Mouse (Mus musculus) heart, postnatal 25 days (tissue): ENCODE data around the gene Fndc11. TPM values are rescaled to one million over a fixed set of nuclear protein-coding genes. Genes with fewer than 3 reads are reported as not detected.
A peak's percentile ranks its signal among the peaks of the same experiment; 100 is the strongest.
"Not testable (repeated sequence)": the region's sequence is repeated elsewhere in the genome, so short reads cannot be mapped to it uniquely, and the experiment has no call there.

ENCODE experiments used
- DNase-seq: peaks from one replicate; pipeline ENCODE4 v3.0.0; 2022; ENCODE audit warnings: low spot score
- intact Hi-C: fragments of 180-260 bp; cut with DNase I; formaldehyde crosslinking; loops from one replicate; pipeline ENCODE4 v1.15.1; 2025
- total RNA-seq, 2 experiments: library from RNA; stranded (reverse); gene quantifications; 2 replicates each; pipeline ENCODE4 v1.2.3; 2021

Gene Fndc11
- total RNA-seq: not detected

- intact Hi-C loops: no loop called here
- peak; percentile 69 for DNase-seq
Measured at GRCm38 (mm10) chr2:181219538-181220216, at the start of gene Fndc11. Fndc11 (plus strand) TSS chr2:181220013.

DNA sequence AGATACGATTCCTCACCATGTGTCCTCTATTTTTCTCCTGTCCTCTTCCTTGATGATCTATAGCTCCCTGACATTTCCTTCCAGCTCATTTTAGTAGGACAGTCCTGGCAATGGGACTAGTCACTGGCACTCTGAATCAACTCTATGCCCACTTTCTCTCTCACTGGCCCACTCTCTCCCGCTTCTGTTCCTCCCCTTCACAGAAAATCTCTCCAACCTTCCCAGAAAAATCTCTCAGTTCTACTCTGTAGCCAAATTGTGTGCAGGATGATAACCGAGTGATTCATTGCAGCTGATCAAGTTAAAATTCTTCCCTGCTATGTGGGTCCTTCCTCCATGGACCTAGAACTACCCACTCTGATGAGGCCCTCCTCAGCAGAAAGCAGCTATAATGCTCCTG lies 45.2 kb upstream of the Fndc11 start:
- DNase-seq: no peak
- intact Hi-C loops: no loop called here

GRCm38 (mm10) chr2:181178015-181178414 lies 41.8 kb upstream of the Fndc11 start:
- no peak for DNase-seq
- intact Hi-C loops: no loop called here

DNA sequence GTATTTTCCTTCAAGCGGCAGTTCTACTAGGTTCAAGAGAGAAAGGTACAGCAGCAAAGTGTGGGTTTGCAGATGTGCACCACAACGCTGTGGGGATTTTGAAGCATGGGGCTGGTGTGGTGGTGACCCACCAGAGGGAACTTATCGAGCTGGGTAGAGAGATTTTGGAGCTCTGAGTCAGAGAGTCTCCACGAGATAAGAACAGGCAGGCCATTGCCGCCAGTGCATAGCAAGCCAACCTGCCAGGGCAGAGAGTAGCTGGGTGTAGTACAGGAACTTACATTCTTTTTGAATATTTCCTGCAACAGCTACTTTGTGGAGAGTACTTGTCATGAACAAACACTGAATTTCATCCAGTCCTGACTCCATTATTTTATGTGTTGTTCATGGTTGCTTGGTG lies 41.3 kb upstream of the Fndc11 start:
- intact Hi-C loops: no loop called here
- no peak for DNase-seq

DNA sequence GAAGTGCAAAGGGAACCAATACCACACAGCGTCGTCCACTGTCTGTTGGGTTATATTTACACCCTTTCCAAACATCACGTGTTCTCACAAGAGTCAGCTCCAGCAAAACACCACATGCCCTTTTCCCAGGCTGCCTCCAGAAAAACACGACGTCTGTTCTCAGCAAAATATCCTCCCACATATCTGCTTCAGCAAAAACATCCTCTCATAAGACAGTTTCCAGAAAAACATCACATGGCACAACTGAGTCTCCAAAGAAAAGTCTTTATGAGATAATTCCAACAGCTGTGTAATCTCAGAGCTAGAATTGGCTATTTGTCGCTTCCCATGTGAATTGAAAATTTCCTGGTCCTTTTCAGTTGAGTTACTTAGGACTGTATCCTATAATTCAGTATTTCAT lies 38.9 kb upstream of the Fndc11 start:
- intact Hi-C loops: no loop called here
- no peak for DNase-seq

GRCm38 (mm10) chr2:181186635-181187034 lies 33.2 kb upstream of the Fndc11 start:
- intact Hi-C loops: loop anchor here (1.0 to 5.0 kb wide), 4 partner anchors 51 to 148 kb away; partner anchors contain the start of gene Rtel1
- peak; percentile 71 for DNase-seq

- peak; percentile 94 for DNase-seq
- intact Hi-C loops: loop anchor here (2.0 to 5.0 kb wide), 3 partner anchors 50 to 130 kb away; partner anchors contain the start of gene Rtel1
Measured at GRCm38 (mm10) chr2:181187121-181188000, 32.5 kb upstream of the Fndc11 start, which contains the start of gene Ppdpf. Ppdpf (plus strand) TSS chr2:181187247.

DNA sequence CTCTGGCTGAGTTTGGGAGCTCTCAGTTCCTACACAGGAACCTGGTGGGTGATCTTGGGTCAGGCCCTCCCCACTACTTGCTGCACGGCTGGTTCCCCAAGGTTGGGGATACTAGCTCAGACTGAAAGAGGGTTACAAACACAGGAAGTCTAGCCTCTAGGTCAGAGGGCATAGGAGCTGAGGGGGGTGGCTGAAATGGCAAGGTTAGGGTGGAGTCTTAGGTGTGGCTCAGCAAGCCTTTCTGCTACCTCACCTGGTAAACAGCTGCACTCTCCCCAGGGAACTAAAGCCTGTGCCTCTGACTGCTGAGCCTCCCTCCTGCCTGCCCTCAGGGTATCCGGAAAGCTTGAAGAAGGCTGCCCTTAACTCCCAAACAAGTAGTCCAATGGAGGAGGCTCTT lies 31.1 kb upstream of the Fndc11 start:
- intact Hi-C loops: loop anchor here (5.0 kb wide), 2 partner anchors 49 to 129 kb away; partner anchors contain the start of gene Rtel1
- no peak for DNase-seq

DNA sequence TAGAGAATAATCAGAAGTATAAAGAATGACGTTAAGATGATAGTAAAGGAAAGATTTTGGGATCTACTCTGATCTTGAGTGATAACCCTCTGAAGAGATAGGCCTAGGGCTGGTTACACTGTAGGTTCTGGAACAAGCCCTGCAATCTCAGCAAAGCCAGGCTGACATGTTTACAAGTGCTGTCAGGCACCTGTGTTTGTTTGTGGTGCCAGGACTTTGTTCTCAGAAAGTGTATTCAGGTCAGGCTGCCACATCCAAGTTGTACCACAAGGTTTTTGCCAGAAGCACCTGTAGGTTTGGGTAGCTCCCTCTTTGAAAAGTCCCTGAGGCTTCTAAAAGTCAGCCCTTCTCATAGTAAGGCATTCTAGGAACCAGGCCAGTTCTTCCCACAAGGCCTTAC lies 30.5 kb upstream of the Fndc11 start:
- intact Hi-C loops: loop anchor here (5.0 kb wide), 2 partner anchors 48 to 128 kb away; partner anchors contain the start of gene Rtel1
- no peak for DNase-seq

DNA sequence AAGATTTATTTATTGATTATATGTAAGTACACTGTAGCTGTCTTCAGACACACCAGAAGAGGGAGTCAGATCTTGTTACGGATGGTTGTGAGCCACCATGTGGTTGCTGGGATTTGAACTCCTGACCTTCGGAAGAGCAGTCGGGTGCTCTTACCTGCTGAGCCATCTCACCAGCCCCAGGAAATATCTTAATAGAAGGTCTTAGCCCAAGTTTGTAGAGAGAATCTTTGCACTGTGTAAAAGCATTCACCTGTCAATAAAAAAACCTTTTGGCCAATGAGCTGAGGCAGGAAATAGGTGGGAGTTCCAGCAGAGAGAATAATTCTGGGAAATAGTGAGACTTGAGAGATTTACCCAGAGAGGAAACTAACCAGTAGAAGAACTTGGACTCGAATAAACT lies 28.4 kb upstream of the Fndc11 start:
- intact Hi-C loops: loop anchor here (2.0 kb wide), 1 partner anchor 21 kb away; the partner anchor contains the start of gene Srms
- not testable (repeated sequence) for DNase-seq

DNA sequence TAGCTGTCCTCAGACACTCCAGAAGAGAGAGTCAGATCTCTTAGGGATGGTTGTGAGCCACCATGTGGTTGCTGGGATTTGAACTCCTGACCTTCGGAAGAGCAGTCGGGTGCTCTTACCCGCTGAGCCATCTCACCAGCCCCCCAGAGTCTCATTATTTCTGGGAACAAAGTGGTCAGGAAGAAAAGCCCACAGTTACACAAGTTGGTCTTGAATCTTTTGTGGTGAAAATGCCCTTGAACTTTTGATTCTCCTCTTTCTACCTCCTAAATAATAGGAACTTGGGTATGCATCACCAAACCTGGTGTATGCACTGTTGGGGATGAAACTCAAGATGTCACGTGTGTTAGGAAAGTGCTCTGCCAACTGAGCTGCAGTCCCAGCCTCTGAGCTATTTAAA lies 27.9 kb upstream of the Fndc11 start:
- DNase-seq: no peak
- intact Hi-C loops: loop anchor here (2.0 kb wide), 1 partner anchor 21 kb away; the partner anchor contains the start of gene Srms

DNA sequence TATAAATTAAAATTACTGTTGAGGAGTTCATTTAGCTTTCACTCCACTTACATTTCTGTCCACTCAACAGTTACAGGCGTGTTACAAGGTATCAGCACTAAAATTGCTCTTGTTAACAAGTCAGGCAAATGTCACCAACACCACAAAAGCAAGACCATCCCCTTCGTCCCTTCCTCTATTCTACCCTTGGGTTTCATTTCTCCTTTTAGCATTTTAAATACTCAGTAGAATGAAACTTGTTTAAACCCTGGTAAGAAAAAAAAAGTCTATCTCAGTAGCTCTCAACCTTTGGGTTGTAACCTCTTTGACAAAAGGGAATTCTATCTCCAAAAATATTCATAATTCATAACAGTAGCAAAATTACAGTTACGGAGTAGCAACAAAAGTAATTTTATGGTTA lies 26.8 kb upstream of the Fndc11 start:
- DNase-seq: no peak
- intact Hi-C loops: no loop called here

DNA sequence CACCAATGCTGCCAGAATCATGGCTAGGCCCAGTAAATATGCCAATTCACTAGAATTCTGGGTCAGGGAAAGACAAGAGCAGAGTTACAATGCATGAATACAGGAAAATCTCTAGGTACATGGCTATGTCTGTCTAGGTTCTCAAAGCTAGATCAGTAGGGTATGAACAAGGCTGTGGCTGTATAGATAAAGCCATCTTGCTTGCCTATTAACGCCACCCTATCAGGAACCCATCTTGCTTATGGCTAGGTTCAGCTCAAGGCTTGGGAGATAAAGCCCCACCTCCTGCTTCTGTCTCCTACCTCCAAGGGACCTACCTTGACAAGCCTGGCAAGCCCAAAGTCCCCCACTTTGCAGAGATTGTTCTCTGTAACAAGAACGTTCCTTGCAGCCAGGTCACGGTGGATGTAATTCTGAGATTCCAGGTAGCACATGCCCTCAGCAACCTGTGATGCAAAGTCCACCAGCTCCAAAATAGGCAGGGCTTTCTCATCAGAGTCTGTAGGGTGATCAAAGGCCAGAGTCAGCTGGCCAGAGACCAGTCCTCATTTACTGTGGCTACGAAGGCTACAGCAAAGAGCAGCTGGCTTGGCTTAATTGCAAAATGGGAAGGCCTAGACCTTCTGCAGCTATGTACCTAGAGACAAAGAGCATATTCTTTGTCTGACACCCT lies 23.0 kb upstream of the Fndc11 start:
- no peak for DNase-seq
- intact Hi-C loops: no loop called here

GRCm38 (mm10) chr2:181201606-181202005 lies 18.2 kb upstream of the Fndc11 start:
- intact Hi-C loops: no loop called here
- no peak for DNase-seq

DNA sequence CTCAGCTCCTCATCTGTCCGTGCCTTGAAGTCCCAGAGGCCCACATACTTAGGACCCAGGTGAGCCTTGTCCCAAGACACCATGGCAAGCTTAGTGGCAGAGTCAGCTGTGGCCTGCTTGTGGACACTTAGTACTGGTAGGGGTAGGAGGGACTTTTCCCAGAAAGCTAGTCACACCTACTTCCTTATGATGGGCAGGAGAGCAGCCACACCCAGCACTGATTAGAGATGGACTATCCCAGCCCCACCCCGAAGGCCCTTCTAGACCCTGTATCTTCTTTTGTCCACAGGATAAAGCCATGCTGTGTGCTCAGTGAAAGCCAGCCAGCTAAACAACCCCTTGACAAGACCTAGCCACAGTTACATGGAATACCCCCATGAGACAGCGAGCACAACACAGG lies 17.4 kb upstream of the Fndc11 start, which contains the start of gene Ptk6:
TSS of gene Ptk6 (minus strand) at position 368 of the 400 bp plus-strand sequence.
- DNase-seq: no peak
- intact Hi-C loops: no loop called here

- intact Hi-C loops: no loop called here
Measured at GRCm38 (mm10) chr2:181202886-181203285, 16.9 kb upstream of the Fndc11 start.

DNA sequence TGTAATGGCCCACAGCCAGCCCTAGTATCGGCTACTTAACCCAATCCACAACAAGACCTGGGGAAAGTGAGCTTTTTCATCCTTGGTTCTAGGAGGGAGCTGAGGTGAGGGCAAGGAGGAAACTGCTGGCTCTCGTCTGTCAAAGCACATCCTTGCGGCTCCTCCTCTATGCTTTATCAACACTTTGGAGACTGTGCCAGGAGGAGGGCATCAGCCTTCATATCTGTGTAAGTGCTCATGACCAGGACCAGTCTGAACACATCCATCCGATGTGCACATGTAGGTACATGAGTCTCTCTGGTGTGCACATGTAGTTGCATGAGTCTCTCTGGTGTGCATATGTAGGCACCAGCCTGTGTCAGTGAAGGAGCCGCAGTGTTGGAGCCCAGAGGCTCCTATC lies 14.1 kb upstream of the Fndc11 start:
- intact Hi-C loops: no loop called here
- no peak for DNase-seq

More at GRCm38 (mm10) chr2:181202886-181203285, 16.9 kb upstream of the Fndc11 start:
- no peak for DNase-seq

DNA sequence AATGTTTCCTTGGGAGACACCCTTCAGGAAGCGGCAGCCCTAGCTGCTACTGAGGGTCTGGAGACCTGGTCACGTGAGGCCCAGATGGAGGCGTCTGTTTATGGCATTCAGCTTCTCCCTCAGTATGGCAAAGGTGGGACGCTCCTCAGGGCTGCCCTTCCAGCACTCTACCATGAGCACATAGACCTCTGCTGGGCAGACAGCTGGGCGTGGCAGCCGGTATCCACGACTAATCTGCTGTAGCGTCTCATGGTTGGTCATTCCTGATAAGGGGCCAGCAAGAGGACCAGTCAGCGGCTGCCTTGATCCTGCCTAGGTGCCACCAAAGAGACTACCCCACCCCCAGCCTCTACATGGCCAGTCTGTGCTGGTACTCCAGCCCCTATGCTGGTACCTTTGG lies 13.7 kb upstream of the Fndc11 start:
- intact Hi-C loops: no loop called here
- no peak for DNase-seq

- intact Hi-C loops: loop anchor here (2.0 kb wide), 1 partner anchor 22 kb away; no protein-coding TSS in a partner anchor
- no peak for DNase-seq
Measured at GRCm38 (mm10) chr2:181212389-181213020, 7.3 kb upstream of the Fndc11 start.
